Mouse (Mus musculus) cerebellum, adult 2 months (tissue): Measurements from ENCODE around the gene Mgat3.

Experiments
- CTCF ChIP-seq: fragments of 200-500 bp; IDR thresholded peaks from 2 replicates; pipeline ENCODE4 v1.5.1; 2011; ENCODE audit warnings: low read depth, mild to moderate bottlenecking, control low read depth, low read length, moderate library complexity, borderline replicate concordance; ENCODE audit not compliant: insufficient read depth
- POLR2A ChIP-seq: fragments of 200-500 bp; IDR thresholded peaks from 2 replicates; pipeline ENCODE4 v1.6.1; 2011; ENCODE audit warnings: low read length, control low read depth, borderline replicate concordance; ENCODE audit not compliant: insufficient read depth

DNA sequence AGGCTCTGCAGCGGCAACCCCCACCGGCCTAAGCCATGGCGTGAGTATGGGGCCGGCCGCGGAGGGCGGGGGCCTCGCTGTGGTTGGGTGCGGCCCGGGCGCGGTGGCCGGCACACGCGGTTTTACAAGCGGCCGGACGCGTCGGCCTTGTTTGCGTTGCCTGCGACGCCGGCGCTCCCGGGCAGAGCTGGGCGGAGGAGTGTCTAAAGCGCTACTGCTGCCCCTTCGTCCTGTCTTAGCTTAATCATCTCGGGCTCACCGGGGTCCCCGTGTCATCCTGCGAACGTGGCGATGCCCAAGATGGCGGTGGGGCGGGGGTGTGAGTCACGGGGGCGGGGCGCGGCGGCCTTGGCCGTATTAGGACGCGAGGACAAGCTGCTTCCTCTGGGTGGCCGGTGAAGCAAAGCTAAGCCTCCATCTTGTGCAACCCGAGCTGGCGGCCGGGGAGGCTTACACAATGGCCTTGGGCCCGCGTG is 82.2 kb downstream of the Mgat3 start:
- TF ChIP-seq CTCF (no peak), POLR2A (no peak)
